Mouse (Mus musculus) hindbrain, embryonic 13.5 days (tissue): ENCODE results near the gene Utp20. TPM values are rescaled to one million over a fixed set of nuclear protein-coding genes. Genes with fewer than 3 reads are reported as not detected.

ENCODE experiments used
- ATAC-seq: fragments of 200-750 bp; cut with Nextera tagmentation; 2 replicates; pipeline ENCODE4 v1.8.0; 2017; ENCODE audit warnings: moderate TSS enrichment; ENCODE audit not compliant: low FRiP score
- H3K27ac ChIP-seq: fragments of 300-500 bp; sonication (generic); 2 replicates; pipeline ENCODE4 v1.5.1; 2015; ENCODE audit warnings: inconsistent platforms, mild to moderate bottlenecking, moderate library complexity
- H3K27me3 ChIP-seq: fragments of 300-500 bp; sonication (generic); 2 replicates; pipeline ENCODE4 v1.6.1; 2015; ENCODE audit warnings: mild to moderate bottlenecking, inconsistent platforms
- H3K36me3 ChIP-seq: fragments of 300-500 bp; sonication (generic); 2 replicates; pipeline ENCODE4 v1.6.1; 2015; ENCODE audit warnings: mild to moderate bottlenecking, inconsistent platforms
- H3K4me1 ChIP-seq: fragments of 300-500 bp; sonication (generic); replicated peaks from 2 replicates; pipeline ENCODE4 v1.6.1; 2015; ENCODE audit warnings: inconsistent platforms
- H3K4me2 ChIP-seq: fragments of 300-500 bp; sonication (generic); 2 replicates; pipeline ENCODE4 v1.6.1; 2015; ENCODE audit warnings: inconsistent platforms, mild to moderate bottlenecking, moderate library complexity
- H3K4me3 ChIP-seq: fragments of 300-500 bp; sonication (generic); 2 replicates; pipeline ENCODE4 v1.5.1; 2015; ENCODE audit warnings: mild to moderate bottlenecking, inconsistent platforms
- H3K9ac ChIP-seq: fragments of 300-500 bp; sonication (generic); 2 replicates; pipeline ENCODE4 v1.6.1; 2015; ENCODE audit warnings: mild to moderate bottlenecking, inconsistent platforms
- H3K9me3 ChIP-seq: fragments of 300-500 bp; sonication (generic); 2 replicates; pipeline ENCODE4 v1.6.1; 2016; ENCODE audit warnings: inconsistent platforms
- WGBS: fragments of 180-500 bp; shearing (Covaris S2); methylation state at CpG from one replicate; pipeline ENCODE4 v1.1.7; 2015; 5-methylcytosine and 5-hydroxymethylcytosine counted together
- polyA plus RNA-seq: library from polyadenylated mRNA; unstranded; fragments of >200 nt; fragmentation: Nextera tagmentation; extraction: Ambion mirVana; gene quantifications from 2 replicates; pipeline ENCODE4 v1.2.1, GENCODE M21; 2015

The Utp20 gene
- polyA plus RNA-seq, 1 experiment from 2014 or later: 8.7 TPM

DNA sequence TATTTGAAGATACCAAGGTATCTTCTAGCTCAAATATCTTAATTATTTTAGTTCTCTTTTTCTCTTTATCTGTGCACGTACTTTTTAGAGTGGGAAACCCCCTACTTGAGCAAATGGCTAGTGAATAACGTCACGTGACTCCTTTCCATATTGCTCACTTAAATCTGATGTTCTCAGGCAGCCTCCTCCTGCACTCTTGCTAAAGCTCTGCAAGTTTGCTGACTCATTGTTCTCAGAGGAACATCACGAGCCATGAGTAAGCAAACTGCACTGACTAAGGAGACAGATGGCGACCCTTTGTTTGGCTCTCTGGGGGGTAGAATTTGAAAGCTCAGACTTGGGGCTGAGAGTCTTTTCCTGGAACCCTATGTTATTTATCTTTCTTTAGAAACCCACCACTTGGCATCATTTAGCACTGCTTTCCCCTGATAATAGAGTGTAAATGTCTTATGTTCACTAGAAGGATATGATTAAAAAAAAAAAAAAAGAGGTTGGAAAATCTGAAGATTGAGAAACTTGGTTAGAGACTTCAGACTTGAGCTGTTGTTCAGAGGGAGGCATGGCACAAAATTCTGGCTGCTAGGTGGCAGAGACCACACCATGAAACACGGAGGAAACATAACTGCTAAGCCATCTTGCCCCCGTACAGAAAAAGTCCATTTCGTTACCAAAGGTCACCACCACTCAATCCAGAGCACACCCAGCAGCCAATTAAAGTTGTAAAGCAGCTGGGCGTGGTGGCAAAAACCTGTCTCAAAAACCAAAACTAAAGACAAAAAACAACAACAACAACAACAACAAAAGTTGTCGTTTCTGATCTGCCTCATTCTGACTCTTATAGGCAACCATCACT lies 117.7 kb downstream of the Utp20 start:
- Histone ChIP-seq H3K9me3 (no peaks in the 10 kb centered on the region), H3K36me3 (no peaks in the 10 kb centered on the region), H3K4me1 (no peaks in the 10 kb centered on the region), H3K4me3 (no peak overlapping the region), H3K27ac (no peak overlapping the region), H3K27me3 (no peaks in the 10 kb centered on the region), H3K4me2 (no peak overlapping the region), H3K9ac (no peak overlapping the region)
- WGBS: 59% methylated on average over 10 of the region's 10 CpGs
- no peak for ATAC-seq

DNA sequence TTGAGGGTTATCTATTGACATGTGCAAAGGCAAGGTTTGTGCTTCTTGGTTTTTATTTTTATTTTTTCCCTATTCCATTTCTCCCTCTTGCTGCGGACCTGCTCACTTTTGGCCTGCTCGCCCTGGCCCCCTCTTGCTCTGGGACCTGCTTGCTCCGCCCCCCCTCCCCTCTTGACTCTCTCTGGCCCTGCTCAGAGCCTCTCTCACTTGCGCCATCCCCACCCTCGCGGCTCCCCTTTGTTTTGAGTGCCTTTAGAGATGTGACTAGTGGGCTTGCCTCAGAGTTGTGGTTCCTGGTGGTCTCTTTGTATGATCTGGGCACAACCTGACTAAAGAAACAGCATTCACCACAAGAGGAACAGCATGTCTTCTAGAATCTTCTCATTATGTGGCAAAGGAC lies 125.7 kb downstream of the Utp20 start:
- Histone ChIP-seq H3K4me1 (no peaks in the 10 kb centered on the region), H3K4me2 (no peak overlapping the region), H3K9ac (no peak overlapping the region), H3K27me3 (no peaks in the 10 kb centered on the region), H3K9me3 (no peaks in the 10 kb centered on the region), H3K27ac (no peak overlapping the region), H3K4me3 (no peak overlapping the region), H3K36me3 (no peaks in the 10 kb centered on the region)
- no peak for ATAC-seq
- 71% methylated on average over 6 of the region's 6 CpGs for WGBS

Other genes with a start within 250 kb of the Utp20 start
- gene Mybpc1, start 221.7 kb downstream of the Utp20 start, polyA plus RNA-seq: 5.3 and 6.2 TPM in 2 replicates
- gene Spic, start 141.8 kb downstream of the Utp20 start, polyA plus RNA-seq: 0.09 TPM in 1 of 2 replicates, not detected in the other
- 146 and 147 TPM in 2 replicates for gene Arl1, start 95.9 kb downstream of the Utp20 start, polyA plus RNA-seq
- gene Slc5a8, start 59.2 kb upstream of the Utp20 start, polyA plus RNA-seq: 0.05 and 0.09 TPM in 2 replicates